Mouse (Mus musculus) heart, embryonic 14.5 days (tissue): ENCODE data around the gene Atg4c. TPM values are rescaled to one million over a fixed set of nuclear protein-coding genes. Genes with fewer than 3 reads are reported as not detected.

ENCODE experiments used
- ATAC-seq: fragments of 200-750 bp; cut with Nextera tagmentation; 2 replicates; pipeline ENCODE4 v1.8.0; 2017; ENCODE audit warnings: low read depth, moderate TSS enrichment; ENCODE audit not compliant: insufficient number of reproducible peaks, insufficient read depth, low FRiP score
- H3K27ac ChIP-seq, 2 experiments: fragments of 200-500 bp in 1 of 2; fragments of 300-500 bp in 1 of 2; sonication (generic) in 1 of 2; replicated peaks in 1 of 2; 2 replicates each; pipeline ENCODE4 v1.5.1; 2012 to 2014; ENCODE audit warnings: low read depth in 2 of 2, low read length in 2 of 2, control low read depth in 1 of 2, mild to moderate bottlenecking in 1 of 2, mixed read lengths in 1 of 2; ENCODE audit not compliant: control insufficient read depth in 1 of 2, insufficient read depth in 1 of 2
- H3K27me3 ChIP-seq: fragments of 300-500 bp; sonication (generic); 2 replicates; pipeline ENCODE4 v1.6.1; 2014; ENCODE audit warnings: mild to moderate bottlenecking, low read length, control low read depth; ENCODE audit not compliant: control insufficient read depth, insufficient read depth
- H3K36me3 ChIP-seq: fragments of 300-500 bp; sonication (generic); 2 replicates; pipeline ENCODE4 v1.6.1; 2014; ENCODE audit warnings: mild to moderate bottlenecking, control low read depth, low read length, mixed read lengths; ENCODE audit not compliant: control insufficient read depth, insufficient read depth
- H3K4me1 ChIP-seq, 2 experiments: fragments of 200-500 bp in 1 of 2; fragments of 300-500 bp in 1 of 2; sonication (generic) in 1 of 2; 2 replicates each; pipeline ENCODE4 v1.6.1; 2012 to 2014; ENCODE audit warnings: low read length in 2 of 2, control low read depth in 1 of 2, mixed read lengths in 1 of 2; ENCODE audit not compliant: control insufficient read depth in 2 of 2, insufficient read depth in 2 of 2
- H3K4me2 ChIP-seq: fragments of 300-500 bp; sonication (generic); 2 replicates; pipeline ENCODE4 v1.6.1; 2014; ENCODE audit warnings: mild to moderate bottlenecking, low read length
- H3K4me3 ChIP-seq, 2 experiments: fragments of 200-500 bp in 1 of 2; fragments of 300-500 bp in 1 of 2; sonication (generic) in 1 of 2; 2 replicates each; pipeline ENCODE4 v1.5.1; 2012 to 2014; ENCODE audit warnings: low read length in 2 of 2, mild to moderate bottlenecking in 2 of 2, control low read depth in 1 of 2, low read depth in 1 of 2, moderate library complexity in 1 of 2; ENCODE audit not compliant: control insufficient read depth in 1 of 2, insufficient read depth in 1 of 2
- H3K9ac ChIP-seq: fragments of 300-500 bp; sonication (generic); 2 replicates; pipeline ENCODE4 v1.6.1; 2014; ENCODE audit warnings: mild to moderate bottlenecking, low read length
- H3K9me3 ChIP-seq: fragments of 300-500 bp; sonication (generic); 2 replicates; pipeline ENCODE4 v1.6.1; 2016; ENCODE audit warnings: low read length, control low read depth; ENCODE audit not compliant: control insufficient read depth
- WGBS: fragments of 180-500 bp; shearing (Covaris S2); extraction: QIAGEN DNeasy Blood & Tissue Kit; methylation state at CpG from one replicate; pipeline ENCODE4 v1.1.7; 2014; 5-methylcytosine and 5-hydroxymethylcytosine counted together
- polyA plus RNA-seq: library from polyadenylated mRNA; unstranded; fragments of >200 nt; fragmentation: Nextera tagmentation; extraction: Ambion mirVana; gene quantifications from 2 replicates; pipeline ENCODE4 v1.2.1, GENCODE M21; 2014

Gene Atg4c
- 8.5 and 8.7 TPM in 2 replicates for polyA plus RNA-seq

DNA sequence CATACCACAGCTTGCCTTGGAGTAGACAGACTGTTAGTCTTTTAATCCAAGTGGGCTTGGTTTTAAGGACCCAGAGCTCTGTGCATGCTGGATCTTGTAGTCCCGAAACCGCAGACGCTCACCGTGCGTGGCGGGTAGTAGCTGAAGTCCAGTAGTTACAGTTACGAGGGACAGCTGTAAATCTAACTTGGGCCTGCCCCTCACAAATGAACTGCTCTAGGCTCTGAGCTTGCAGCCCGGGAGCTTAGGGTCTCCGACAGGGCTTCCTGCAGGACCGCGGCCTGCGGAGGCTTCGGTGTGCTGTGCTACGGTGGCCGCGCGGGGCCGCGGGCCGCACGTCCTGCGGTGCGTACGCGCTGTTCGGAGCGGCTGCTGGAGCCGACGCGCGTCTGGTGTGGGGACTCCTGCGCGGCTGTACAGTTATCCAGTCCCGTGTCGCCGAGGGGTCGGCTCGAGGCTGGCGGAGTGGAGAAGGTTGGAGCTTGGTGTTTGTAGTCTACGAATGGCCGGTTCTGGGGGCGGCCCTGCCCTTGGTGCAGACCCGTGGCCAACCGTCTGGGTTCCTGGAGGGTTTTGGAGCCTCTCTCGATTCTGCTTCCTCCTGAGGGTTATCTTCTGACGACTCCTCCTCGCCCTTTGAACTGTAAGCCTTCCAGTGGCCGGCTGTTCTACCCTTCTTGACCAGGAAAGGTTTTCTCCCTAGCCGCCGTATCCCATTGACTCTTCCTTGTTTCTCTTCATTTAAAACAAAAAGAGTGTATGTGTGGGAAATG lies at the start of gene Atg4c:
TSS of gene Atg4c (plus strand) at position 125 of the 773 bp plus-strand sequence.
- WGBS, result 0% methylated on average over 50 of the region's 50 CpGs
- Histone ChIP-seq H3K36me3 (no peaks in the 10 kb centered on the region), H3K4me2 (peak within 1 kb of the TSS; percentile 70), H3K27me3 (no peaks in the 10 kb centered on the region), H3K4me1 (peaks cover 0 to 4% of the 10 kb centered on the region in 2 experiments; a peak in 1 of 4 replicates), H3K4me3 (peak within 1 kb of the TSS; percentile 66 to 84), H3K9ac (peak within 1 kb of the TSS; percentile 85), H3K9me3 (no peaks in the 10 kb centered on the region), H3K27ac (peak within 1 kb of the TSS; percentile 86 to 95)
- ATAC-seq, result peak; percentile 93

DNA sequence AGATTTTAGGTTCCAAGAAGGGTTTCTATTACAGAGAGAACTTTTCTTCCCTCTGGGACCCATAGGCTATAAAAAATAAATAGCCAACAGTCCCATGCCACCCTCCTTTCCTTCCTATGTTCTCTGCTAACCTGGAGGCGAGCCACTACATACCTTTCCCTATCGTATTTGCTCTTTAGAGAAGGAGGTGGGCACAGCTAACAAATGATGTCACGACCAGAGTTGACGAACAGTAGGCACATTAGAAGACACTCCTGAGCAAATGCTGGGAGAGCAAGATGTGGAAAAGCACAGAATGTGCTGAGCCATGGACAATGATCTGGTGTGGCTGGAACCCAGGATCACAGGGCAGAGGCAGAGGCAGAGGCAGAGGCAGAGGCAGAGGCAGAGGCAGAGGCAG lies 42.3 kb upstream of the Atg4c start:
- Histone ChIP-seq H3K4me3 (no peak overlapping the region), H3K9me3 (no peaks in the 10 kb centered on the region), H3K9ac (no peak overlapping the region), H3K4me2 (no peak overlapping the region), H3K36me3 (no peaks in the 10 kb centered on the region), H3K27me3 (no peaks in the 10 kb centered on the region; the same call in 1 of the 2 replicates), H3K27ac (no peak overlapping the region), H3K4me1 (no peaks in the 10 kb centered on the region)
- ATAC-seq, result no peak
- WGBS, result 90% methylated on average over 4 of the region's 4 CpGs

DNA sequence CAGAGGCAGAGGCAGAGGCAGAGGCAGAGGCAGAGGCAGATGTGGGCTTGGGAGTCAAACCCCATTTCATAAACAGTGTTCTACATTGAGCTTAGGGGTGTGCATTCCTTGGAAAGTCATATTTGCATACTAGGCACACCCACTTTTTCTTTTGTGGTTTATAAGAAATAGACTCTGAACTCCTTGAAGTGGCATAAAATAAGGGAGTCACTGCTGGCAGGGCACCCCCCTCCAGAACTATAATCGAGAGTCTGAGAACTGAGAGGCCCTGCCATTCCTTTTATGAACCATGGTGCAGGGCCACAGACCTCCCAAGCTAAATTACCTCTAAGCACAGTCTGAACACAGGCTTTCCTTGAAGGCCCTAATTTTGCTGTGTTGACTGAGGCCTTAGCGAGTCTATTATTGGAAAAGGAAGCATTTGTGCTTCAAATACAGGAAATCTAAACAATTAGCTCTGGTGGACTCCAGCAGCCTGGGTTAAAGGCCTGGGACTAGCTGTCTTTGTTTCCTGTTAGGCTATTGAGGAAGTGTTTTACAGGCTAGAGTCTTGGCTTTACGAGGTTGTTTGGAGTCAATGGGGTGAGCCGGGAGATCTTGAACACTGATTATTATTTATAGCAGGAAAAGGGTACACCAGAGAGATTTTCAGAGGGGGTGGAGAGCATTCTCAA lies 41.7 kb upstream of the Atg4c start:
- WGBS, result 54% methylated on average over 4 of the region's 4 CpGs

DNA sequence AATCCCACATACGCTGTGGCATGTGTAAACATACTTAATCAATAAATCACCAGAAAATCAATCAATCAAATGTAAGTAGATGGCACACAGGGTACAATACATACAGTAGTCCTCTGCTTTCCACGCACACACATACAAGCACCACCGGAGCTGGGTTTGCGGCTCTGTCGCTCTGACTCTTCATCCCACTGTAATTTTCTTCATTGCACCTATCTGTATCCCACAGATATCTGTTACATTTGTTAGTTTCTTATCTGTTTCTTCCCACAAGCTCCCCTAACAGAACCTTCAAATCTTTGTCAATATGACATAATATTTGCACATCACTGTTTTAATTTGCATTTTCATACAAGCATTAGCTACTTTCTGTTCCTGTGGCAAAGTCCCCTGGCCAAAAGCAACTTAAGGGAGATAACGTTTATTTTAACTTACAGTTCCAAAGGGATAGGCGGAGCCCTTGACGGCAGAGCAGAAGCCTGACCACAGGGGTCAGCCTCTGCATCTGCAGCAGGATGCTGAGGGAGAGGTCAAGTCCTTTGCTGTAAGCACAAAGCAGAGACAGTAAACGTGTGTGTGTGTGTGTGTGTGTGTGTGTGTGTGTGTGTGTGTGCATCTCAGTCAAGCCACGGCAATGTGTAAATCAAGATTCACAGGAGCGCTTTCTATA lies 37.0 kb upstream of the Atg4c start:
- no peaks in the 10 kb centered on the region for H3K36me3 ChIP-seq
- H3K9me3 ChIP-seq, result no peaks in the 10 kb centered on the region
- no peak overlapping the region for H3K27ac ChIP-seq
- peaks cover 0 to 2% of the 10 kb centered on the region in 2 experiments; a peak in 2 of 4 replicates for H3K4me1 ChIP-seq
- no peak overlapping the region for H3K9ac ChIP-seq
- H3K27me3 ChIP-seq, result no peaks in the 10 kb centered on the region; the same call in 1 of the 2 replicates
- WGBS, result 55% methylated on average over 11 of the region's 11 CpGs
- no peak overlapping the region for H3K4me3 ChIP-seq
- no peak overlapping the region for H3K4me2 ChIP-seq
- ATAC-seq, result no peak

More for the DNA sequence above, 41.7 kb upstream of the Atg4c start:
- no peak for ATAC-seq
- no peak overlapping the region for H3K9ac ChIP-seq
- H3K27me3 ChIP-seq, result no peaks in the 10 kb centered on the region; the same call in 1 of the 2 replicates
- no peaks in the 10 kb centered on the region for H3K36me3 ChIP-seq
- H3K4me2 ChIP-seq, result no peak overlapping the region
- no peak overlapping the region for H3K27ac ChIP-seq
- no peaks in the 10 kb centered on the region for H3K4me1 ChIP-seq
- no peaks in the 10 kb centered on the region for H3K9me3 ChIP-seq
- H3K4me3 ChIP-seq, result no peak overlapping the region

DNA sequence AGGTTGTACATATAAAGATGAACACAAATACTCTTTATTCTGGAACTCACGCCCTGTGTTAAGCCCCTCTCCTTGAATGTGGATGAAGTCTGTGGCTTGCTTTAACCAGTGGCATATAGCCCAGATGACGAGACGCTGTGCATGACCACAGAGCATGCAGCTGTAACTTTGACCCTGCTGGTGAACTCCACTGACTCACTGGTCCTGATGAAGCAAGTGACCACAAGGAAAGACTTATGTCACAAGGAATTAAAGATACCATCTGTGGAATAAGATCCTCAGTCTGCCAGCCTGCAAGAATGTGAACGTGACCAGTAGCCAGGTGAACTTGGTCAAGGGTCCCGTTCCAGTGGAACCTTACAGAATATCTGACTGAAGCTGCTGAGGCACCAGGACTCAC lies 35.2 kb upstream of the Atg4c start:
- no peaks in the 10 kb centered on the region for H3K36me3 ChIP-seq
- ATAC-seq, result no peak
- peaks cover 0 to 2% of the 10 kb centered on the region in 2 experiments; a peak in 2 of 4 replicates for H3K4me1 ChIP-seq
- no peak overlapping the region for H3K27ac ChIP-seq
- H3K27me3 ChIP-seq, result no peaks in the 10 kb centered on the region; the same call in 1 of the 2 replicates
- no peaks in the 10 kb centered on the region for H3K9me3 ChIP-seq
- H3K4me2 ChIP-seq, result no peak overlapping the region
- H3K9ac ChIP-seq, result no peak overlapping the region
- 84% methylated on average over 5 of the region's 5 CpGs for WGBS
- no peak overlapping the region for H3K4me3 ChIP-seq

DNA sequence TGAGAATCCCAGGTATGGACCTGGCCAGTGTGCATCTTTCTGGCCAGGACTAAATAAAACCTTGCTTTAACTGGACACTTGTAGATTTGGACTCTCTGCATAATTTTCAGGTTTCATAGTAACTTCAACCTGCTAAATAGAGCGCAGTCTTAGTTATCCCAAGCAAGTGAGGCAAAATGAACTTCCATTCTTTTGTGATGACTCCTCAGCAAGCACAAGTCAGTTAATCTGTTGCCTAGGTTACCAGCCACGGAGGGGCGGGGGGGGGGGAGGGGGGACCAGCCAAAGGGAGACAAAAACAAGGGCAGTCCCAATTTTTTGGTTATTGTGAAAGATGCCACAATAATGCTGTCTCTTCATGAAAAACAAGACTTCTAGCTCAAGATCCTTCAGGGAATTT lies 33.3 kb upstream of the Atg4c start:
- H3K27me3 ChIP-seq, result no peaks in the 10 kb centered on the region
- H3K4me1 ChIP-seq, result peaks cover 0 to 2% of the 10 kb centered on the region in 2 experiments; a peak in 2 of 4 replicates
- ATAC-seq, result no peak
- no peak overlapping the region for H3K9ac ChIP-seq
- no peak overlapping the region for H3K4me2 ChIP-seq
- no peaks in the 10 kb centered on the region for H3K36me3 ChIP-seq
- no peak overlapping the region for H3K4me3 ChIP-seq
- no peak overlapping the region for H3K27ac ChIP-seq
- H3K9me3 ChIP-seq, result no peaks in the 10 kb centered on the region
- WGBS, result 22% methylated on average over 3 of the region's 3 CpGs

DNA sequence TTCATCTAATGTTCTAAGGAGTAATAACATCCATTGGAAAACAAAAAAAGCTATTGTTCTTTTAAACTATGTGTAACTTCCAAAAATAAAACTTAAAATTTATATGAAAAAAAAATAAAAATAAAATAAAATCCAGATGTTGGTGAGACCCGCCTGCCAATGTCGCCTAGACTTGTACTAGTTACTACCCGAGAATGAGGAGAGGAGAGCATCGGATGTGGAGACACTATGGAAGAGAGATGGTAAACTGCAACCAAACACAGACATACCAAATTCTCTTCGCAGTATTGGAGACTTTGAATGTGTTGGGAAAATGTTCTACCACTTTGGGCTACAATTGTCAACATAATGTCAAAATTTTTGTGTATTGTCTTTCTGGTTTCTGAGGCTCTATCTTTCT lies 32.8 kb upstream of the Atg4c start:
- Histone ChIP-seq H3K9me3 (no peaks in the 10 kb centered on the region), H3K27ac (no peak overlapping the region), H3K4me3 (no peak overlapping the region), H3K36me3 (no peaks in the 10 kb centered on the region), H3K27me3 (no peaks in the 10 kb centered on the region), H3K4me2 (no peak overlapping the region), H3K9ac (no peak overlapping the region), H3K4me1 (peaks cover 0 to 2% of the 10 kb centered on the region in 2 experiments; a peak in 2 of 4 replicates)
- 65% methylated on average over 5 of the region's 5 CpGs for WGBS
- no peak for ATAC-seq
